Mouse (Mus musculus) midbrain, embryonic 12.5 days (tissue): ENCODE results near the gene Sh3rf3. TPM values are rescaled to one million over a fixed set of nuclear protein-coding genes. Genes with fewer than 3 reads are reported as not detected.
"Not testable (repeated sequence)": the region's sequence is repeated elsewhere in the genome, so short reads cannot be mapped to it uniquely, and the experiment has no call there.

Experiments used
- ATAC-seq: fragments of 200-750 bp; cut with Nextera tagmentation; 2 replicates; pipeline ENCODE4 v1.8.0; 2017; ENCODE audit warnings: low read depth, moderate TSS enrichment, moderate library complexity; ENCODE audit not compliant: low FRiP score
- H3K27ac ChIP-seq: fragments of 300-500 bp; sonication (generic); replicated peaks from 2 replicates; pipeline ENCODE4 v1.5.1; 2016; ENCODE audit warnings: mild to moderate bottlenecking
- H3K27me3 ChIP-seq: fragments of 300-500 bp; sonication (generic); 2 replicates; pipeline ENCODE4 v1.6.1; 2016; ENCODE audit warnings: mild to moderate bottlenecking
- H3K36me3 ChIP-seq: fragments of 300-500 bp; sonication (generic); 2 replicates; pipeline ENCODE4 v1.6.1; 2016
- H3K4me1 ChIP-seq: fragments of 300-500 bp; sonication (generic); 2 replicates; pipeline ENCODE4 v1.6.1; 2016
- H3K4me2 ChIP-seq: fragments of 300-500 bp; sonication (generic); replicated peaks from 2 replicates; pipeline ENCODE4 v1.6.1; 2016; ENCODE audit warnings: mild to moderate bottlenecking, moderate library complexity
- H3K4me3 ChIP-seq: fragments of 300-500 bp; sonication (generic); 2 replicates; pipeline ENCODE4 v1.5.1; 2016; ENCODE audit warnings: mild to moderate bottlenecking
- H3K9ac ChIP-seq: fragments of 300-500 bp; sonication (generic); replicated peaks from 2 replicates; pipeline ENCODE4 v1.6.1; 2016; ENCODE audit warnings: mild to moderate bottlenecking, moderate library complexity
- H3K9me3 ChIP-seq: fragments of 300-500 bp; sonication (generic); 2 replicates; pipeline ENCODE4 v1.6.1; 2016; ENCODE audit warnings: mild to moderate bottlenecking
- whole genome bisulfite sequencing: fragments of 180-500 bp; shearing (Covaris S2); methylation state at CpG from one replicate; pipeline ENCODE4 v1.1.7; 2016; 5-methylcytosine and 5-hydroxymethylcytosine counted together
- polyA plus RNA-seq: library from polyadenylated mRNA; unstranded; fragments of >200 nt; fragmentation: Nextera tagmentation; extraction: Ambion mirVana; gene quantifications from 2 replicates; pipeline ENCODE4 v1.2.1, GENCODE M21; 2016

Sh3rf3 gene
- polyA plus RNA-seq, 1 experiment from 2014 or later = 0.97 TPM

DNA sequence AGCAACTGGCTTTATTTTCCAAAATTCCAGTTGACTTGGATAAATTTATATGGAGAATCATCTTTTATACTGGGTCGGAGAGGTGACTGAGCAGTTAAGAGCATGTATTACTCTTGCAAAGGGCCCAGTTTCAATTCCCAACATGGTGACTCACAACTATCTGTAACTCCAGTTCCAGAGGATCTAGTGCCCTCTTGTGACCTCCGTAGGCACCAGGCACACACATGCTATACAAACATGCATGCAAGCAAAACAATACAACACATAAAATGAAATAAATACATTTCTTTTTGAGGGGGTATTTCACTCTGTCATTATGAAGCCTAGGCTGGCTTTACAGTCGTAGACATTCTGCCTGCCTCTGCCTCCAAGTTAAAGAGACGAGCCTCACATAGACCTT, 237.3 kb downstream of the Sh3rf3 start:
- Histone ChIP-seq H3K9me3 (0 out of 2 replicates have a peak, but pooled peaks cover 5% of the 10 kb centered on the region), H3K9ac (no peak overlapping the region), H3K4me3 (no peak overlapping the region), H3K27ac (no peak overlapping the region), H3K4me2 (no peak overlapping the region), H3K27me3 (no peaks in the 10 kb centered on the region), H3K4me1 (no peaks in the 10 kb centered on the region), H3K36me3 (no peaks in the 10 kb centered on the region)
- 87% methylated on average over 4 of the region's 4 CpGs for WGBS
- ATAC-seq = no peak

DNA sequence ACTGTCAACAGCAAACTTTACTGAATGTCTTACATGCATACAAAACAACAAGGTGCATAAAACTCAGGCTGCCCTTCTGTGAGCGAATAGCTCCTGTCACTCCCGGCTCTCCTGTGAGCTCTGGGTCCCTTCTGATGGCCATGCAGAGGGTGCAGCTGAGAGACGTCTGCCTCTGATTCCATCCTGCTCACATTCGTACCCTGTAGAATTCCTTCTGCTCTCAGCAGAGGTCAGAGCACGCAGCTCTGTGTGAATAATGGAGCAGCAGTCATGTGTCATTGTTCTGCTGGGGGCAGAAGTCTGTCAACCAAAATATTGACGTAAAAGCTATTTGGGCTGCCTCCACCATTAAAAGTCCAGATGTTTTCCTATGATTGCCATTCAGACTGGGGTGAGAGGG, 243.1 kb downstream of the Sh3rf3 start:
- 49% methylated on average over 6 of the region's 6 CpGs for WGBS
- H3K36me3 ChIP-seq = no peaks in the 10 kb centered on the region
- H3K9me3 ChIP-seq = no peaks in the 10 kb centered on the region
- H3K27ac ChIP-seq = no peak overlapping the region
- H3K27me3 ChIP-seq = no peaks in the 10 kb centered on the region
- H3K4me3 ChIP-seq = no peak overlapping the region
- peaks cover 4% of the 10 kb centered on the region; the same call in 1 of the 2 replicates for H3K4me1 ChIP-seq
- H3K4me2 ChIP-seq = no peak overlapping the region
- no peak overlapping the region for H3K9ac ChIP-seq
- no peak for ATAC-seq

DNA sequence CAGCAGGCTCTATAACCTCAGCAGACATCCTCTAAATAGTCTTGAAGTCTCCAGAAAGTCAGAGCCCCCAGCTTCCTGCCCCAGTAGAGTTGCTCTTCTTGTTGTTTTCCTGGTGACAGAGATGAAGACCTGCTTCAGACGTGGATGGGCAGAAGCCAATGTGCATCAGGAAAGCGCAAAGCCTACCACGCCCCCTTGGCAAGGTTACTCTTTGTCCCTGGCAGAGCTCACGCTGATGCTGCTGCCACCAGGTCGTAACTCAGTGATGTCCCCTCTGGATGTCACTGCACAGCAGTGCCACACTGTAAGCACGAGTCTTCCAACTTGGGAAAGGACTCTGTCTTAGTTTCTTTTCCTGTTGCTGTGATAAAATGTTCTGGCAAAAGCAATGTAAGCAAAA, 253.6 kb downstream of the Sh3rf3 start:
- no peak overlapping the region for H3K9ac ChIP-seq
- no peaks in the 10 kb centered on the region for H3K27me3 ChIP-seq
- H3K36me3 ChIP-seq = no peaks in the 10 kb centered on the region
- no peak for ATAC-seq
- 85% methylated on average over 6 of the region's 6 CpGs for WGBS
- H3K9me3 ChIP-seq = no peaks in the 10 kb centered on the region
- no peak overlapping the region for H3K4me3 ChIP-seq
- no peak overlapping the region for H3K4me2 ChIP-seq
- no peak overlapping the region for H3K27ac ChIP-seq
- no peaks in the 10 kb centered on the region for H3K4me1 ChIP-seq

DNA sequence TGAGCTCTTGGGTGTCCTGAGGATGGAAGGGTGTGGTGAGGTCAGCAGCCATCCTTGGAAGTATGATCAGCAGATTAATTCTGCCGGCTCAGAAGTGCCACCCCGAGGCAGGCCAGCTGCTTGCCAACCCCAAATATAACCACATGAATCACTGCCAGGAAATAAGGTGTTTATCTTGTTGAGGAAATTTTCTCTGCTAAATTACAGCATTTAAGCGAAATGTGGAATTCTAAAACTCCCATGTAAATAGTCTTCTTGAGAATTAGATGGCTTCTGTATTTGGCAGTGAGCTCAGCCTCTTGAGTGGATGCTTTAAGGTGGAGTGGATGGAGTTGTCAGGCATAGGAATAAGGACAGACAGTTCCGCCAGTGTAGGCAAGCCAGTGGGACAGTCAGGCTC, 259.7 kb downstream of the Sh3rf3 start:
- Histone ChIP-seq H3K36me3 (no peaks in the 10 kb centered on the region), H3K4me2 (no peak overlapping the region), H3K27me3 (no peaks in the 10 kb centered on the region), H3K27ac (no peak overlapping the region), H3K9me3 (no peaks in the 10 kb centered on the region), H3K4me3 (no peak overlapping the region), H3K9ac (no peak overlapping the region), H3K4me1 (0 out of 2 replicates have a peak, but pooled peaks cover 5% of the 10 kb centered on the region)
- no peak for ATAC-seq
- WGBS = 89% methylated on average over 4 of the region's 4 CpGs

DNA sequence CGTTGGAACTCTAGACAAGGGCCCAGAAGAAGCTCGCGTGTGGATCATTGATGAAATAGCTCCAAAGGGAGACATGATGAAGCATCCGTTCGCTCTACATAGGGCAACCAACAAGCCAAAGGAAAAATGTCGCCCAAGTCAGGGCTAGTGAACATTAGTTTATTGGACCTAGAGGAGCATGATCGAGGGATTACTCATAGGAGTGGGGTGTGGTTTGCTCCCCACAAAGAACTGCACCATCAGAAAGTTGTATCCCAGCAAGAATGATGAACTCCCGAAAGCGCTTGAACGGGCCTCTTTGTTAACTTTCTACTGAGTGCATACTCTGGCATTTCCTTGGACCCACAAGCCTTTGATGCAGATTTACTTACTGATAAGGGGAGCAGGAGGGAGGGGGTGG, 263.5 kb downstream of the Sh3rf3 start:
- Histone ChIP-seq H3K4me3 (no peak overlapping the region), H3K4me1 (peaks cover 10% of the 10 kb centered on the region; the same call in 1 of the 2 replicates), H3K27me3 (0 out of 2 replicates have a peak, but pooled peaks cover 3% of the 10 kb centered on the region), H3K36me3 (no peaks in the 10 kb centered on the region), H3K4me2 (no peak overlapping the region), H3K27ac (no peak overlapping the region), H3K9me3 (no peaks in the 10 kb centered on the region), H3K9ac (no peak overlapping the region)
- WGBS = 96% methylated on average over 10 of the region's 10 CpGs
- ATAC-seq = no peak

DNA sequence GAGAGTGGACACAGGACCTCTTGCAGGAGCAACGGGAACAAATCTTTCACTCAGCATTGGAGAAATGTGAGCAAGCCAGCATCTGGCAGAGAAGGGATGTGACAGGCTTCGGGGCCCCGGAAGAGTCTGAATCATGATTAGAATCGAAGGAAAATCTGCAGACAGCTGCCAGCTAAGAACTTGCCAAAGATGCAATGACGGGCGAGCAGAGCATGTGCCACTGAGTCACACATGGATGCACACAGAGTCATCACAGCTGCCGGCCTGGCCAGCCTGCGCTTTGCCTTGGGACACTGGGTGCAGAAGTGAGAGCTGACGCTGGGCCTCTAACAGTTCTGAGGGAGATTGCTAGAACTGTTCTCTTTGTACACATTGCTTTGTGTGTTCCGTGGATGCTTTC, 264.8 kb downstream of the Sh3rf3 start:
- 73% methylated on average over 10 of the region's 10 CpGs for WGBS
- no peaks in the 10 kb centered on the region for H3K9me3 ChIP-seq
- H3K36me3 ChIP-seq = no peaks in the 10 kb centered on the region
- no peak for ATAC-seq
- no peak overlapping the region for H3K4me3 ChIP-seq
- H3K27ac ChIP-seq = no peak overlapping the region
- H3K4me1 ChIP-seq = peaks cover 5% of the 10 kb centered on the region; the same call in 1 of the 2 replicates
- no peak overlapping the region for H3K4me2 ChIP-seq
- 0 out of 2 replicates have a peak, but pooled peaks cover 8% of the 10 kb centered on the region for H3K27me3 ChIP-seq
- H3K9ac ChIP-seq = no peak overlapping the region

DNA sequence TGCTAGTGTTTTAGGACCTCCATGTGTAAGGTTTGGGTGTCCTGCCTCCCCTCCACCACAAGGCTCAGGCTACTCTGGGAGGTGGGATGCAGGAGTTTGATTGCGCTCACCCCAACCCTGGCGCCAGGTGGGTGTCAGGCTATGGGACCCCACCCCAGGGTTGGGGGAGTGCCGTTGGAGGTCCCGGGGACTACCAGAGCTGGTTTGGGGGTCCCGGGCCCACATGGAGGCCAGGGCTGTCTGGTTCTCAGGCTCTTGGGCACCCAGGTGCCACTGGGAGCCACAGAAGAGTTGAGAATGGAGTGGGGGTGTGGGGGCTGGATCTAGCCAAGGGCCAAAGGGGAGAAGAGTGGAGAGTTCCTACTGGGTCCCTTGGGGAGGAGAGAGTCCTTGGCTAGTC, 272.4 kb downstream of the Sh3rf3 start:
- H3K4me1 ChIP-seq = peaks cover 17% of the 10 kb centered on the region
- no peak overlapping the region for H3K9ac ChIP-seq
- WGBS = 95% methylated on average over 5 of the region's 5 CpGs
- no peak overlapping the region for H3K4me2 ChIP-seq
- peaks cover 19% of the 10 kb centered on the region; the same call in 1 of the 2 replicates for H3K27me3 ChIP-seq
- H3K27ac ChIP-seq = no peak overlapping the region
- no peak overlapping the region for H3K4me3 ChIP-seq
- H3K9me3 ChIP-seq = no peaks in the 10 kb centered on the region
- no peaks in the 10 kb centered on the region for H3K36me3 ChIP-seq
- no peak for ATAC-seq

DNA sequence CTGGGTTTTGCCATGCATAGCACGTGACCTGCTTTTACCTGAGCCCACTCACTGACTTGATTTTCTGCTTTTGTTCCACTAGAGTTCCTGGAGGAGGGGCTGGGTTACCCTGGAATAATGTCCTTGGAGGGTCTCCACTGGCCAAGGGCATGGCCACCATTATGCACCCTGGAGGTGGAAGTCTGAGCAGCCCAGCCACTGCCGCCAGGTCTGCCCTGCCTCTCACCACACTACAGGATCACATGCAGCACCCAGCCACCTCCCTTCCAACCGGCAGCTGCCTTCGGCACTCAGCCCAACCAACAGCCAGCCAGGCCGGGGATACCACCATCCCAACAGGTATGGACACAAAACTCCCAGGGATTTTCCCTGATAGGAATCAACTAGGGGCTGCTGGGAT, 273.4 kb downstream of the Sh3rf3 start:
- Histone ChIP-seq H3K9ac (no peak overlapping the region), H3K27me3 (peaks cover 19% of the 10 kb centered on the region; the same call in 1 of the 2 replicates)
- WGBS = 90% methylated on average over 5 of the region's 5 CpGs

DNA sequence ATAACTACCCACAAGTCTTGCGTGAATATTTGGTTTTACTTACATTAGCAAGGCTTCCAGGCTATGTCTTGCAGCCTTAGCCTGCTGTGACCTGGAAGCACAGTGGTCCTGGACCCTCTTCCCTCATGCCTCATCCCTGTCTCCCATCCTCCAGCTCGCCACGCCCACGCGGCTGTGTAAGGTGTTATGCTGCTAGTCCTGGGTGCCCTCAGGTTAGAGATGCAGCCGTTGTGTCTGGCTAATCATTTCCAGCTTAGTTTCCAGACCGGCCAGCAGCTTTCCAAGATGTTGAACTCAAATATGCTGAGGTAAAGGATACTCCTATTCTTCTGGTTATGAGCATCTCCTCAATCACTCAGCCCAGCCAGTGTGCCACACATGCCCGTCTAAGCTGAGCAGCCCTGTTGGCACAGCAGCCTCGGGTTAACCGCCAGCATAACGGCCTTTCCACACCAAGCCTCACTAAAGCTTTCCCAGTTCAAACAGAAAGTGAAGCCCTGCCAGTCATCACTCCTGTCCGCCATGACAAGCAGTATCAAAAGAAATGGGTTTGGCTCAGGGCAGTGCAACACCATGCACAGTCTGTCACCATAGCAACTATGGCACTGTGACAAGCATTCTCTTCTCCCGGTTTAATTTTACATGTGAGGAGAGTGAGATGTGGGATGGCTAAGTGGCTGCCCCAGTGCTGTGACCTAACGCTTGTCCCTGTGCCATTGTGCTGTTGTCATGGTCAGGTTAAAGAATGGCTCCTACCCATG, 276.9 kb downstream of the Sh3rf3 start:
- no peak overlapping the region for H3K9ac ChIP-seq
- H3K36me3 ChIP-seq = no peaks in the 10 kb centered on the region
- H3K9me3 ChIP-seq = no peaks in the 10 kb centered on the region
- 57% methylated on average over 14 of the region's 14 CpGs for WGBS
- H3K27me3 ChIP-seq = peaks cover 20% of the 10 kb centered on the region
- H3K4me3 ChIP-seq = no peak overlapping the region
- peak overlapping the region; percentile 33 for H3K4me2 ChIP-seq
- peak overlapping the region; percentile 75 for H3K27ac ChIP-seq
- ATAC-seq = peak; percentile 94
- H3K4me1 ChIP-seq = peaks cover 44% of the 10 kb centered on the region

More for the DNA sequence above, 273.4 kb downstream of the Sh3rf3 start:
- Histone ChIP-seq H3K4me2 (no peak overlapping the region), H3K9me3 (no peaks in the 10 kb centered on the region), H3K4me3 (no peak overlapping the region), H3K27ac (no peak overlapping the region), H3K4me1 (peaks cover 26% of the 10 kb centered on the region), H3K36me3 (no peaks in the 10 kb centered on the region)
- ATAC-seq = no peak

DNA sequence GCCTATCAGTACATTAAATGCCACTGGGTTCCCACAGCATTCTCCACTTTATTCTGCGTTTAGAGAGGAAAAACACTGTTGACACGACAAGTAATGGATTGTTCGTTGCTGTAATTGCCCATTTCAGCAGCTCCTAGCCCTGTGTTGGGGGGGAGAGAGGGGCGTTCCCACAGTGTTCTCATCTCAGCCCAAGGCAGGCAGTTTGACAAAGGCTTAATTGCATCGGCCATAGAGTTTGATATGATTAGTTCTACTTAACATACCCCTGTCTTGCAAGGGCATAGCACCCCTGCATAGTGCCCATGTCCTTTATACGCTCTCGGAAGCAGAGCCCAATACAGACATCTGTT, 277.4 kb downstream of the Sh3rf3 start:
- peak overlapping the region; percentile 75 for H3K27ac ChIP-seq
- peak overlapping the region; percentile 33 for H3K4me2 ChIP-seq
- H3K9me3 ChIP-seq = no peaks in the 10 kb centered on the region
- H3K4me1 ChIP-seq = peaks cover 44% of the 10 kb centered on the region
- ATAC-seq = peak; percentile 83
- H3K27me3 ChIP-seq = peaks cover 20% of the 10 kb centered on the region
- 21% methylated on average over 7 of the region's 7 CpGs for WGBS
- H3K4me3 ChIP-seq = no peak overlapping the region
- H3K36me3 ChIP-seq = no peaks in the 10 kb centered on the region
- H3K9ac ChIP-seq = no peak overlapping the region

DNA sequence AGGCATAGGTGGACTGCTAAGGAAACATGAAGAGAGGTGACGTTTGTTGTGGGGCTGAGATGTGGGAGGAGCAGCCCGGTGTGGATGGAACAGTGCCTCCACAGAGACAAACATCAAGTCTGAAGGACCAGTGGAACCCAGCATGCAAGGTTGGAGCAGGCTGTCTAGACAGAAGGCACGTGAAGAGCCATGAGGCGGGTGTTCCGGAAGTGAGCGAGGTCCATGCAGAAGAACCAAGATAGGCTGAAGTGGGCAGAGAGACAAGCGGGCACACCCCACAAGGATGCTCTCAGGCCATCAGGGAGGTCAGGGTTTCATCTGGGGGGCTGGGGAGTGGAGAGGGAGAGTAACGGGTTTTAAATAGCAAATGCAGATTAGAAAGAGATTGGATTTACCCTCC, 278.4 kb downstream of the Sh3rf3 start:
- H3K4me1 ChIP-seq = peaks cover 44% of the 10 kb centered on the region
- peaks cover 16% of the 10 kb centered on the region for H3K27me3 ChIP-seq
- ATAC-seq = no peak
- no peaks in the 10 kb centered on the region for H3K36me3 ChIP-seq
- WGBS = 89% methylated on average over 8 of the region's 8 CpGs
- peak overlapping the region; percentile 75; the same call in 1 of the 2 replicates for H3K27ac ChIP-seq
- H3K4me2 ChIP-seq = no peak overlapping the region
- H3K9ac ChIP-seq = no peak overlapping the region
- H3K9me3 ChIP-seq = no peaks in the 10 kb centered on the region
- no peak overlapping the region for H3K4me3 ChIP-seq

DNA sequence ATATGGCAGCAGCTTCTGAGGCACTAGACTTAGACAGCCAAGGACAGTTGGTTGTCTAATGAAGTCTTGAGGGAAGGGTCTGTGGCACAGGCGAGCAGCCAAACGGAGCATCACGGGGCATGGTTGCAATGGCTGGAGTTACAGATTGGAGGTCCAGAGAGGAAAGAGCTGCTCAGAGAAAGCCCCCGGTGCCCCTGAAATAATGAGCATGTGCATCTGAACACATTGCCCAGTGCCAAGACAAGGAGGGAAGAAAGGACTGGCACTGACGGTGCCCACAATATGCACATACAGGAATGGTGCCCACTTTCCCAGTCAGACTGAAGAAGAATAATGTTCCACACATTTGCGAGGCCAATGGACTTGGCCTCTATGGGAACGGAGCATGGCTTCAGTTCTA, 278.8 kb downstream of the Sh3rf3 start:
- Histone ChIP-seq H3K27ac (no peak overlapping the region), H3K36me3 (no peaks in the 10 kb centered on the region), H3K4me2 (no peak overlapping the region), H3K9me3 (no peaks in the 10 kb centered on the region), H3K27me3 (peaks cover 12% of the 10 kb centered on the region), H3K4me1 (peaks cover 44% of the 10 kb centered on the region), H3K4me3 (no peak overlapping the region), H3K9ac (no peak overlapping the region)
- WGBS = 89% methylated on average over 7 of the region's 7 CpGs
- no peak for ATAC-seq

DNA sequence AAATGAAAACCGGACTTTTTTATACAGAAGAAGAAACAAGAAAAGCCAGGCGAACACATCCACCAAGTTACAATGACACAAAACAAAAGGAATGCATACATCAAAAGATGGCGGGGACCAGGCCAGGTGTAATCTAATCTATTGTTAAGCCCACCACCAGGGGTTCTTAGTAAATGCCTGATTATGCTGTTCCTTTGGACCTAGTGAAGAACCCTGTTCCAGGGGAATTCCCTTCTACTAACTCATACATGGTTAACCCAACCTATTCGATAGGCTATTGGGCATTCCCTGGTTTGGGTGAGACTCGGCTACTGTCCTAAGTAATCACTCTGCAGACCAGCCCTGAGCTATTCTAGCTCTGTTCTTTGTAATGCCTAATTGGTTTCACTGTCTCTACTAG, 289.9 kb downstream of the Sh3rf3 start:
- H3K4me1 ChIP-seq, H3K27ac ChIP-seq, H3K4me2 ChIP-seq, ATAC-seq, H3K27me3 ChIP-seq, H3K4me3 ChIP-seq, H3K9me3 ChIP-seq, H3K9ac ChIP-seq, H3K36me3 ChIP-seq: not testable (repeated sequence)
- 92% methylated on average over 5 of the region's 5 CpGs for WGBS
